Mouse (Mus musculus): ENCODE results near the gene Irf2bp2. TPM values are rescaled to one million over a fixed set of nuclear protein-coding genes. Genes with fewer than 3 reads are reported as not detected.

Irf2bp2 gene
- polyA plus RNA-seq, 1 experiment from 2014 or later, result 9.7 TPM

DNA sequence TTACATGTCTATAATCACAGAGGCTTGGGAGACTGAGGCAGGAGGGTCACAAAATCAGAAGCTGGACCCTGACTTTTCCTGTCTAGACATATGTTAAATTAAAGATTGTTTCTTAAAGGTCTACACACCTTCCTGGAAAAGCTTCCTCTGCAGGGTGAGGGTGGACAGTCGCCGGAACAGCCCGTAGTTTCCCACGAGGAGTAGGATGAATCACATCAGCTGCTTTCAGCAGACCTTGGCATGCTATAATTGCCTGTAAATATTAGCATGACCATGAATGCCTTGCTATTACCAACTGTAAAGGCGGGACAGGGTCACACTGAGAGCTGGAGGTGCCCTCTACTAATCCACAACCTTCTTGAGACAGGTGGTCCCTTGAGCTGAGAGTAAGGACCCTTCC, 53.5 kb downstream of the Irf2bp2 start:
- no peak overlapping the region for H3K27ac ChIP-seq (ENCODE audit: low read length)
- H3K9me3 ChIP-seq (ENCODE audit: control insufficient read depth, low read depth, low read length), result no peaks in the 10 kb centered on the region
- H3K27me3 ChIP-seq (ENCODE audit: control insufficient read depth, insufficient read depth, low read length), result no peaks in the 10 kb centered on the region
- WGBS, result 78% methylated on average over 5 of the region's 5 CpGs
- H3K36me3 ChIP-seq (ENCODE audit: control insufficient read depth, insufficient read depth, low read length), result no peaks in the 10 kb centered on the region
- no peak overlapping the region for H3K9ac ChIP-seq (replicated peaks; ENCODE audit: low read depth, low read length)
- no peak overlapping the region for H3K4me3 ChIP-seq (ENCODE audit: low read depth, low read length)
- H3K4me2 ChIP-seq (replicated peaks; ENCODE audit: low read depth, low read length), result no peak overlapping the region
- no peak for ATAC-seq (ENCODE audit: insufficient number of reproducible peaks, insufficient read depth, low FRiP score, low read depth)
- H3K4me1 ChIP-seq (ENCODE audit: control insufficient read depth, insufficient read depth, low read length), result peaks cover 38% of the 10 kb centered on the region

DNA sequence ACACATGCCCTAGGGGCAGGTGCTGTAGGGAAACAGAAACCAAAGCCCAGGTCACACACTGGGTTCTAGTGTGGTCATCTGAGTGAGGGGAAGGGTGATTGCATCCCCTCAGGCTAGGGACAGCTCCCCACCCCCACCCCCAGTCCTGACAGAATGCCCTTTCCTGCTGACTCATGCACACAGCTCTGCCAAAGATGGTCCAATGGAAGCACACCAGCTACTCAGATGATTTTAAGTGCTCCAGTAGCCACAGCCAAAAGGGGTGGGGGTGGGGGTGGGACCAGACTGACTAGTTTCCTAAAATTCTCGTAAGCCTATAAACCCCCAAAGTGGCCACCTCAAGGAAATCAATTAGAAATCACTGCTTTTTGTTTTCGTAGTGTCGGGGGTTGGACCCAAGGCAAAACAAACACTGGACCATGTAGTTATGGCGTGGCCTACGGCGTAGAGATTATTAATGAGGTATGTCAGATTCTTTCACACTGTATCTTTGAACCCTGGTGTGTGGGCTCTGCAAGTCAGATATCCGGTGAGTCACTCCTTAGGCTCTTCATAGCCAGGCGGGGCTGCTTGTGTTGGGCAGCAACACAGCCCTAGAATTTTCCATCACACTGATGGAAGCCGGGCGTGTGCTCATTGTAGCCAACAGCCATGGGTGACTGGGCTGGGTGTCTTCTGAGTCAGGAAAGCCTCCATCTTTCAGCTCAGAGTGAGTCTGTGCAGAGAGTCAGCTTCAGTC, 54.3 kb downstream of the Irf2bp2 start:
- H3K4me1 ChIP-seq (ENCODE audit: control insufficient read depth, insufficient read depth, low read length), result peaks cover 38% of the 10 kb centered on the region
- peak; percentile 55 for ATAC-seq (ENCODE audit: insufficient number of reproducible peaks, insufficient read depth, low FRiP score, low read depth)
- no peaks in the 10 kb centered on the region for H3K9me3 ChIP-seq (ENCODE audit: control insufficient read depth, low read depth, low read length)
- H3K36me3 ChIP-seq (ENCODE audit: control insufficient read depth, insufficient read depth, low read length), result no peaks in the 10 kb centered on the region
- H3K27ac ChIP-seq (ENCODE audit: low read length), result peak overlapping the region; percentile 79; the same call in 1 of the 2 replicates
- no peak overlapping the region for H3K4me2 ChIP-seq (replicated peaks; ENCODE audit: low read depth, low read length)
- WGBS, result 30% methylated on average over 10 of the region's 10 CpGs
- no peaks in the 10 kb centered on the region for H3K27me3 ChIP-seq (ENCODE audit: control insufficient read depth, insufficient read depth, low read length)
- no peak overlapping the region for H3K4me3 ChIP-seq (ENCODE audit: low read depth, low read length)
- H3K9ac ChIP-seq (replicated peaks; ENCODE audit: low read depth, low read length), result no peak overlapping the region

DNA sequence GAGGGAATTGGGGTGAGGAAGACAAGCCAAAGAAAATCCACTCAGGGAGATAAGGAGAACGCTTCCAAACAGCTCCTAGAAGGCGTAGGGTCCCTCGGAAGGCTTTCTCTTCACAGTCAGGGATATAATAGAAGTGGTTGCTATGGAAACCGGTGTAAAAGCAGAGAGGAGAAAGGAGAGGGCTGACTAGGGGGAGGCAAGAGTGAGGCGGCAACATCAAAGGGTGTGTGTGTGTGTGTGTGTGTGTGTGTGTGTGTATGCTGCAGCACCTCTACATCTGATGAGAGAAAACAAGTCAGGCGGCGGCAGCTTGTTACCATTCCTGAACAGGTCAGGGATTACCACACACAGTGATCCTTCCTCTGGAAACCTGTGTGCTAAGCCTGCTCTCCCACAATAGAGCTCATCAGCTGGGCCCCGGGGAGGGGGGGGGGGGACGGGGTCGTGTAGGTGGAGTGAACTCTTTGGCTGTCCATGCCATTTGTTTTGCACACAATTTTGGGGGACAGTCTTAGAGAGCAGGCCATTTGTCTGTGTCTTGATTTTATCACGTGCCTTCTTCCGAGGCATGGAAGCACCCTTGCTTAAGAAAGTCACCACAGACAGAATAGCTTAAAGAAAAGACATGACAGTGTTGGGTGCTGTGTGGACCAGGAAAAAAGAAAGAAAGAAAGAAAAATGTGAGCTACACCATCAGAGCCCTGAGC, 55.0 kb downstream of the Irf2bp2 start:
- peak; percentile 11; the same call in 1 of the 2 replicates for ATAC-seq (ENCODE audit: insufficient number of reproducible peaks, insufficient read depth, low FRiP score, low read depth)
- 8% methylated on average over 11 of the region's 12 CpGs for WGBS
- Histone ChIP-seq H3K27ac (ENCODE audit: low read length) (peak overlapping the region; percentile 79), H3K9ac (replicated peaks; ENCODE audit: low read depth, low read length) (no peak overlapping the region), H3K27me3 (ENCODE audit: control insufficient read depth, insufficient read depth, low read length) (no peaks in the 10 kb centered on the region), H3K36me3 (ENCODE audit: control insufficient read depth, insufficient read depth, low read length) (no peaks in the 10 kb centered on the region), H3K4me1 (ENCODE audit: control insufficient read depth, insufficient read depth, low read length) (peaks cover 38% of the 10 kb centered on the region), H3K4me2 (replicated peaks; ENCODE audit: low read depth, low read length) (no peak overlapping the region), H3K9me3 (ENCODE audit: control insufficient read depth, low read depth, low read length) (no peaks in the 10 kb centered on the region), H3K4me3 (ENCODE audit: low read depth, low read length) (no peak overlapping the region)

Other genes starting within 250 kb of the Irf2bp2 start
- gene Coa6, start 171.5 kb downstream of the Irf2bp2 start, polyA plus RNA-seq (2014; fragmentation: Nextera tagmentation; extraction: Ambion mirVana), result 55.5 and 58.1 TPM in 2 replicates
- gene Tarbp1, start 118.9 kb downstream of the Irf2bp2 start, polyA plus RNA-seq (2014; fragmentation: Nextera tagmentation; extraction: Ambion mirVana), result 3.8 and 4.0 TPM in 2 replicates

Data from stomach, embryonic 14.5 days (tissue).